Mouse (Mus musculus): ENCODE measurements around the gene Dpep3.
"Not testable (repeated sequence)": the region's sequence is repeated elsewhere in the genome, so short reads cannot be mapped to it uniquely, and the experiment has no call there.

Dpep3 gene

DNA sequence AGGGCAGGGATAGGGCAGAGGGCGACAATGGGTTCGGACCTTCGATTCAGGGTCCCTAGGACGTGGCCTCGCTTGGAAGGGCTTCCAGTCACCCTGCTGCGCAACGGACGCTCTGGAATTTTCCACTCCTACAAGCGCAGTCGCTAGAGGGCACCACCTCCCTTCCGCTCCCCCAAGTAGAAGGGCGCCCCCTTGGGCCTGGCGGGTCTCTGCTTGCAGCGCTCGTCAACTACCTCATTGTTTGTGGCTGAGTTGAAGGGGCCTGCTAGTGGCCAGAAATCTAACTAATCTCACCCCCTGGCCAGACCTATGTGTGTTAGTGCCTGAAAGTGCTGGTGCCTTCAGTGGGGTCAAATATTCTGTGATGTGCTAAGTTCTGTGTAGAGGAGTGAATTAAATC, at the start of gene Dpep3:
Gene Dpep3 (minus strand): TSS at position 105 of the 400 bp plus-strand sequence.
- DNase-seq (ENCODE audit: low spot score) = no peak

- DNase-seq (ENCODE audit: low spot score) = no peak
Observed at GRCm38 (mm10) chr8:106022483-106022882, 43.3 kb upstream of the Dpep3 start.

- DNase-seq (ENCODE audit: low spot score) = no peak
Observed at GRCm38 (mm10) chr8:106018039-106018438, 38.8 kb upstream of the Dpep3 start.

- DNase-seq (ENCODE audit: low spot score) = no peak
Observed at GRCm38 (mm10) chr8:106017130-106017529, 37.9 kb upstream of the Dpep3 start.

- DNase-seq (ENCODE audit: low spot score) = no peak
Observed at GRCm38 (mm10) chr8:106016284-106016683, 37.1 kb upstream of the Dpep3 start.

- not testable (repeated sequence) for DNase-seq (ENCODE audit: low spot score)
Observed at GRCm38 (mm10) chr8:106012203-106012602, 33.0 kb upstream of the Dpep3 start.

- DNase-seq (ENCODE audit: low spot score) = no peak
Observed at GRCm38 (mm10) chr8:106011643-106011986, 32.4 kb upstream of the Dpep3 start, which contains the start of gene Ddx28. TSS of gene Ddx28 (minus strand) at chr8:106011882.

GRCm38 (mm10) chr8:106010748-106011642, 31.8 kb upstream of the Dpep3 start:
- DNase-seq (ENCODE audit: low spot score) = peak; percentile 83

- not testable (repeated sequence) for DNase-seq (ENCODE audit: low spot score)
Observed at GRCm38 (mm10) chr8:106007891-106008290, 28.7 kb upstream of the Dpep3 start.

GRCm38 (mm10) chr8:106007135-106007534, 27.9 kb upstream of the Dpep3 start:
- no peak for DNase-seq (ENCODE audit: low spot score)

DNA sequence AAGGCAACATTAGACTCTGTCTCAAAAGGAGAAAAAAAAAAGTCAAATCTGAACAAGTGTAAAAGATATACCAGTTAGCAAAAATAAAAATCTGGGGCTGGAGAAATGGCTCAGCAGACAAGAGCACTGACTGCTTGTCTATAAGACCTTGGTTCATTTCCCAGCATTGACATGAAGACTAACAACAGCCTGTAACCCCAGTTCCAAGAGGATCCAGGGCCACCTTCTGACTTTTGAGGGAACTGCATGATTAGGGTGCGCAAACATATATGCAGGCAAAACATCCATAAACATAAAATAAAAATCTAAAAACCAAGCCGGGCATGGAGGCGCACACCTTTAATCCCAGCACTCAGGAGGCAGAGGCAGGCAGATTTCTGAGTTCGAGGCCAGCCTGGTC, 27.2 kb upstream of the Dpep3 start:
- no peak for DNase-seq (ENCODE audit: low spot score)

DNA sequence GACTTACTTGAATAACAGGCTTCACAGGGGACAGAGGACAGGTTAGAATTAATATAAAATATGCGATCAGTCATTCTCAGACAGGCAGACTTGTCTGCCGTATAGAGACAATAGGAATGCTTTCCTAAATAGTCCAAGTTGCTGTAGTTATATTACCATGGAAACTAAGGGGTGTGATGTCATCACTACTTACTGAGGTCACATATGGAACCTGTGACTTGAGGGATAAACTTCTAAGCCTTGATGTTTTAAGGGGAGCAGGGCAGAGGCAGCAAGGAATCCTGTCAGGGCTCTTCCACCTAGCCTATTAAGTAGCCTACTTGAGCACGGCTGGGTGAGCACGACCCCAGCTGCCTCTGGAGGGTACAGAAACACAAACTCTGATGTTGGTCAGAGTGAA, 26.6 kb upstream of the Dpep3 start, which contains the start of gene Dpep2nb:
Gene Dpep2nb (minus strand): TSS at position 101 of the 400 bp plus-strand sequence.
- no peak for DNase-seq (ENCODE audit: low spot score)

GRCm38 (mm10) chr8:106004538-106005207, 25.4 kb upstream of the Dpep3 start:
- no peak for DNase-seq (ENCODE audit: low spot score)

DNA sequence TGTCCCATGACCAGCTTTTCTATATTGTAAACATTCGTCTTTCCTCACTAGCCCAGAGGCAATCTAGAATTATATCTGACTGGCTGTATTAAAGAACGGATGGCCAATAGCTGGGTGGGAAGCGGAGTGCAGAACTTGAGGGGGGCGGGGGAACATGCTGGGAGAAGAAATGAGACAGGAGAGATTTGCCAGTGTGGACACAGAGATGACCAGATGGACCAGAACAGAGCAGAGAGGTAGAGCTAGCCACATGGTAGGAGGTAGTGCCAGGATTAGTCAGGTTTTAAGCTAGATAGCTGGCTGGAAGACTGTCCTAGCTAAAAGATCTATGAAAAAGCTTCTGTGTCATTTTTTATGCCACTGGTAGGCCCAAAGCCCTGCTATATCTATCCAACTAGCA, 22.7 kb upstream of the Dpep3 start:
- DNase-seq (ENCODE audit: low spot score) = no peak

- no peak for DNase-seq (ENCODE audit: low spot score)
Observed at GRCm38 (mm10) chr8:105998971-105999370, 19.7 kb upstream of the Dpep3 start.

GRCm38 (mm10) chr8:105996359-105996758, 17.1 kb upstream of the Dpep3 start:
- no peak for DNase-seq (ENCODE audit: low spot score)

- no peak for DNase-seq (ENCODE audit: low spot score)
Observed at GRCm38 (mm10) chr8:105993226-105993625, 14.0 kb upstream of the Dpep3 start.

DNA sequence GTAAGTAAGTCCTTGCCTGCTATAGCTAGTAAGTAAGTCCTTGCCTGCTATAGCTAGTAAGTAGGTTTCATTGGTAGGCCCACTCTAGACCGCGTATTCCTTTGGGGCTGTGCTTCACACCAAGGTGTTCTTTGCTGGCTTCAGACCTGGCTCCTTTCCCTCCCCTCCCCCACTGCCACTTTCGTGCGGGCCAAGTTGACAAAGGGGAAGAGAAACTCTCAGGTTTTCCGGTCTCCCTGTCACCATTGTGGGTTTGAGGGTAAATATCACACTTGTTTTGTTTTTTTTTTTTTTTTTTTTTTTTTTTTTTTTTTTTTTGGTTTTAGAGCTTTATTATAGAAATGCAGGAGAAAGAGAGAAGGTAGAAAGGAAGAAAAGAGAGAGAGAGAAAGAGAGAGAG, 13.3 kb upstream of the Dpep3 start:
- no peak for DNase-seq (ENCODE audit: low spot score)

GRCm38 (mm10) chr8:105991546-105991945, 12.3 kb upstream of the Dpep3 start:
- DNase-seq (ENCODE audit: low spot score) = no peak

DNA sequence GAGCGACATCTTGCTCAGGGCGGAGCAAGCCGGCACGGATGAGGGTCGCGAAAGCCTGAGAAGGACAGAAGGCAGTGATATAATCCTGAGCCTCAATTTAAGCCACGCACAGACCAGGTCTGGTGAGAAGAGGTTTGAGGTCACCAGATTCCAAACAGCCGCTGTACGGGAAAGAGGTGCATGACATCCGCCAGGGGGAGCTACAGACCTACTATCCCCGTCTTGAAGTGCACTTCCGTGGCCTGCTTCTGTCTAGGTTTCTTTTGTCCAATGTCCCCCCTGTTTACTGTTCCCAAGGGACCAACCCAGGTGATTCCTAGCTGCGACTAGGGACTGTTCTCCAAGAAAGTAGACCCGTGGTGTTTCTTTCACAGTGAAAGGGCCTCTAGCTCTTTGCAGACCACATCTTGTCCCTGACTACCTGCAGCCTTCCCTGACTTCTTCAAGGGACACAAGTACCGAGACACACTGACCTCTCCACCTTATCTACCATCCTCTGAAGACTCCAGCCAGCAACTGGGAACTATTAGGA, 11.7 kb upstream of the Dpep3 start, which contains the start of gene Dus2:
Gene Dus2 (plus strand): TSS at position 482 of the 532 bp plus-strand sequence.
- peak; percentile 58 for DNase-seq (ENCODE audit: low spot score)

DNA sequence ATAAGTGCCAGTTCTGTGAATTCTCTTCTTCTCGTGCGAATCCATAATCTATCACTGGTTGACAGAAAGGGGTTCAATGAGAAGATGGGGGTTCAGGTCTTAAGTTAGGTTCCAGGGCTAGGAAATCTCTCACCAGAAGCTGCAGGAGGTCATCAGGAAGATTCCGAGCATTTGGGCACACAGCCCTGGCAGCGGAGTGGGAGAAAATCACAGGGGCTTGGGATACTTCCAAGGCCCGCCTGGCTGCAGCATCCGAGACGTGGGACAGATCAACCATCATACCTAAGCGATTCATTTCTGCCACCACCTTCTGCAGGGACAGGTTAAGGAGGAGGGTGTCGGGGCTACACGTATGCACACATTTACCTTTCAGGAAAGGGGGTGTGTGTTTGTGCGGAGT, 9.3 kb upstream of the Dpep3 start:
- DNase-seq (ENCODE audit: low spot score) = no peak

DNA sequence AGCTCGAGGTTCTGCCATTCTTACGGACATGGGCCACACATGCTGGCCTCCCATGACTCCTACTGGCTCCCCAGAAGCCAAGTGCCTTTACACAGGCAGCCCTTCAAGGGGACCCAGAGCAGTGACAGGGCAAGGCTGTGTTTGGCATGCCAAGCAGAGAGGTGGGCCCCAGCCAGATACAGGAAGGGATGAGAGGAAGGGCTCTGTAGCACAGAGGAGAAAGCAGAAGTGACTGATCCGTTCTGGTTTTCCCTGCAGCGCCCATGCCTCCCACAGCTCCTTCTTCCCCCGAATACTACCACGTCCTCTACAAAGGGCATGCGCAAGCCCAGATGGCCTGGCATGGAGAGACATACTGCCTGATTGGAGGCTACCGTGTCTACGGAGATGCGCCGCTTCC, 4.2 kb upstream of the Dpep3 start:
- DNase-seq (ENCODE audit: low spot score) = not testable (repeated sequence)

DNA sequence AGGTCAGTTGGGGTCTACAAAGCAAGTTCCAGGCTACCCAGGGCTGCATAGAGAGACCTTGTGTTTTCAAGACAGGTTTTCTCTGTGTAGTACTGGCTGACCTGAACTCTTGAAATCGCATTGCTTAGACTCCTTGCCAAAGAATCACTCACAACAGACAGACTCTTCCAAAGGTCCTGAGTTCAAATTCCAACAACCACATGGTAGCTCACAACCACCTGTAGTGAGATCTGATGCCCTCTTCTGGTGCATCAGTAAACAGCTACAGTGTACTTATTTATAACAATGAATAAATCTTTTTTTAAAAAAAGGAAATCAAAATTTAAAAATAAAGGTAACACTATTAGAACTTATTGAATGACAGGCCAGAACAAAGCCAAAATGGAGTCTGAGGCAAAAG, 1.9 kb upstream of the Dpep3 start:
- no peak for DNase-seq (ENCODE audit: low spot score)

Measured in ovary, adult 18-20 months (tissue).